16 mouse cellular contexts compared by ENCODE assay signal in genomic region chr1:134242286-134242685, GRCm38 (mm10). TPM values are rescaled to one million over a fixed set of nuclear protein-coding genes. Genes with fewer than 3 reads are reported as not detected.
"Had no signal": no experiment of that assay in that cellular context is flagged by ENCODE, and none has a peak within 500 bp of the region (broad histone marks: within the 10 kb centered on the region; RNA-seq: fewer than 3 reads in every experiment).

No protein-coding gene starts in this region.

- H3K9ac ChIP-seq: intestine, embryonic 15.5 days; kidney, embryonic 15.5 days had no signal

- H3K4me3 ChIP-seq: intestine, embryonic 15.5 days; kidney, embryonic 15.5 days; limb, embryonic 10.5 days; midbrain, embryonic 10.5 days had no signal

- H3K36me3 ChIP-seq: intestine, embryonic 15.5 days; kidney, embryonic 15.5 days; limb, embryonic 10.5 days; midbrain, embryonic 10.5 days had no signal

- H3K27ac ChIP-seq: intestine, embryonic 15.5 days; kidney, embryonic 15.5 days; limb, embryonic 10.5 days; midbrain, embryonic 10.5 days had no signal

- H3K27me3 ChIP-seq: intestine, embryonic 15.5 days had no signal

- H3K9me3 ChIP-seq: intestine, embryonic 15.5 days; kidney, embryonic 15.5 days; limb, embryonic 10.5 days; midbrain, embryonic 10.5 days had no signal

- DNase-seq: kidney, adult 2 months; kidney, postnatal 25 days; layer of hippocampus, adult 9-11 months; lung, adult 18-20 months; lung, postnatal 4 days; right cerebral cortex, adult 18-20 months; right cerebral cortex, postnatal 25 days; thymus, postnatal 36 days had no signal

- H3K4me2 ChIP-seq: intestine, embryonic 15.5 days; kidney, embryonic 15.5 days had no signal

- ATAC-seq: intestine, embryonic 15.5 days; midbrain, embryonic 16.5 days had no signal

RNA-seq across cellular contexts. Expression of gene Adora1, which starts 7.1 kb away (rescaled TPM):
- total RNA-seq: megakaryocyte, adult 5-6 weeks had no signal

RNA-seq across cellular contexts. Expression of gene Myog, which starts 47.5 kb away (rescaled TPM):
- total RNA-seq: left cerebral cortex, postnatal 10 days; megakaryocyte, adult 5-6 weeks had no signal
- polyA plus RNA-seq: small intestine, adult 2 months had no signal

RNA-seq across cellular contexts. Expression of gene Mybph, which starts 49.0 kb away (rescaled TPM):
- total RNA-seq: left cerebral cortex, postnatal 10 days had no signal
